Mouse (Mus musculus) c-Kit-positive CD71-negative TER-119-negative erythroid progenitor cells, embryonic 14.5 days (primary cell): ENCODE results near the gene Trmt61a.
"Not testable (repeated sequence)": the region's sequence is repeated elsewhere in the genome, so short reads cannot be mapped to it uniquely, and the experiment has no call there.

Experiments used
- DNase-seq: peaks from one replicate; pipeline ENCODE4 v3.0.0-alpha.2; 2013; ENCODE audit warnings: low read depth

The Trmt61a gene

GRCm38 (mm10) chr12:111677882-111678669, at the start of gene Trmt61a:
Gene Trmt61a (plus strand): TSS chr12:111678105.
- DNase-seq: peak; percentile 91

GRCm38 (mm10) chr12:111648061-111648645, 29.8 kb upstream of the Trmt61a start:
- no peak for DNase-seq

- DNase-seq: no peak
These were observed 25.0 kb upstream of the Trmt61a start for GRCm38 (mm10) chr12:111652953-111653352.

- no peak for DNase-seq
These were observed 24.5 kb upstream of the Trmt61a start for GRCm38 (mm10) chr12:111653434-111653833.

- no peak for DNase-seq
These were observed 22.2 kb upstream of the Trmt61a start for GRCm38 (mm10) chr12:111655695-111656094.

GRCm38 (mm10) chr12:111659331-111659730, 18.6 kb upstream of the Trmt61a start:
- DNase-seq: no peak

GRCm38 (mm10) chr12:111660628-111661027, 17.3 kb upstream of the Trmt61a start:
- no peak for DNase-seq

- DNase-seq: not testable (repeated sequence)
These were observed 16.4 kb upstream of the Trmt61a start for GRCm38 (mm10) chr12:111661554-111661953.

- no peak for DNase-seq
These were observed 14.4 kb upstream of the Trmt61a start for GRCm38 (mm10) chr12:111663228-111664143.

- DNase-seq: no peak
These were observed 13.7 kb upstream of the Trmt61a start for GRCm38 (mm10) chr12:111664144-111664634.

- DNase-seq: no peak
These were observed 12.6 kb upstream of the Trmt61a start for GRCm38 (mm10) chr12:111665041-111665880.

GRCm38 (mm10) chr12:111666380-111666779, 11.5 kb upstream of the Trmt61a start:
- DNase-seq: no peak

- no peak for DNase-seq
These were observed 10.5 kb upstream of the Trmt61a start for GRCm38 (mm10) chr12:111667421-111667820.

GRCm38 (mm10) chr12:111668457-111668912, 9.4 kb upstream of the Trmt61a start:
- peak; percentile 96 for DNase-seq

- no peak for DNase-seq
These were observed 8.7 kb upstream of the Trmt61a start for GRCm38 (mm10) chr12:111669000-111669788.

- DNase-seq: no peak
These were observed 7.9 kb upstream of the Trmt61a start for GRCm38 (mm10) chr12:111669961-111670360.

- no peak for DNase-seq
These were observed 7.4 kb upstream of the Trmt61a start for GRCm38 (mm10) chr12:111670371-111670971.

GRCm38 (mm10) chr12:111670976-111671375, 6.9 kb upstream of the Trmt61a start:
- no peak for DNase-seq

GRCm38 (mm10) chr12:111671431-111671902, 6.4 kb upstream of the Trmt61a start:
- no peak for DNase-seq

GRCm38 (mm10) chr12:111672176-111672575, 5.7 kb upstream of the Trmt61a start, which contains the start of gene Ckb:
Gene Ckb (minus strand): TSS chr12:111672338.
- no peak for DNase-seq
